Mouse (Mus musculus) left cerebral cortex, postnatal 36 days (tissue): ENCODE results near the gene Ctla4. TPM values are rescaled to one million over a fixed set of nuclear protein-coding genes. Genes with fewer than 3 reads are reported as not detected.

Experiments
- DNase-seq, 2 experiments: peaks; one replicate each; pipeline ENCODE4 v3.0.0; 2021 to 2022; ENCODE audit warnings: low spot score in 2 of 2, mixed read lengths in 1 of 2
- intact Hi-C: fragments of 180-260 bp; cut with DNase I; formaldehyde crosslinking; loops from one replicate; pipeline ENCODE4 v1.15.1; 2025
- total RNA-seq, 2 experiments: library from RNA; stranded (reverse); gene quantifications; 2 replicates each; pipeline ENCODE4 v1.2.3; 2021

Ctla4 gene
- total RNA-seq, 2 experiments from 2014 or later, result not detected

DNA sequence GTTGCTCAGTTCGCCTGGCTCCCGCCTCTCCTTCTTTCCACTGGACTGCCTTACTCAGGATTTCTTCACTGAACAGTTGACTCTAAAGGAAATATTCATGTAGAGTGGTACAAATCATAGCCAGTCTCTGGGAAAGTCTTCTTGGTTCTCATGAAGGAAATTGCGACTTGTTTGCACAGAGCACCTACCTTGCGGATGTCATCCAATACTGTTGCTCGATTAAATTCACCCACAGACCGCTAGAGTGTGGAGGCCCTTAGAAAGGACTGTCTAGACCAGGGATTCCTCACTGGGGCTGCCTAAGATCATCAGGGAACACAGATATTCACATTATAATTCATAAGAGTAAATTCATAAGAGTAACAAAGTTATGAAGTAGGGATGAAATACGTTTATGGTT, 66.9 kb downstream of the Ctla4 start:
- intact Hi-C loops, result no loop called here
- DNase-seq, result no peak

DNA sequence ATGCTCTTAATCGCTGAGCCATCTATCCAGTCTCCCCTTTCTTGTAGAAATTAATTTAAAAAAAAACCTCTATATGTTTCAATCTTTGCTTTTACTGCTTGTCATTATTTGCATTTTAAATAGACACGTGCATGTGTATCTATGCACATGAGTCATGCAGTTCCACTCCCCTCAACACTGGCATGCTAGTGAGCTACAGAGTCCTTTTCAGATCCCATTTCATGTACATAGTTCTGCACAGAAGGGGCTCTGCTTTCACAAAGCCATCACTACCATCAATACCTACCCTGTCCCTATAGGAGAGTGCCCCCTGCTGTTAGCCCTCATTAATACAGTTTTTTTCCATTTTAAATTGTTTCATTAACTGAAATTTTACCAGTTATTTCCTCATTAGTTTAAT, 68.0 kb downstream of the Ctla4 start:
- DNase-seq, result no peak

DNA sequence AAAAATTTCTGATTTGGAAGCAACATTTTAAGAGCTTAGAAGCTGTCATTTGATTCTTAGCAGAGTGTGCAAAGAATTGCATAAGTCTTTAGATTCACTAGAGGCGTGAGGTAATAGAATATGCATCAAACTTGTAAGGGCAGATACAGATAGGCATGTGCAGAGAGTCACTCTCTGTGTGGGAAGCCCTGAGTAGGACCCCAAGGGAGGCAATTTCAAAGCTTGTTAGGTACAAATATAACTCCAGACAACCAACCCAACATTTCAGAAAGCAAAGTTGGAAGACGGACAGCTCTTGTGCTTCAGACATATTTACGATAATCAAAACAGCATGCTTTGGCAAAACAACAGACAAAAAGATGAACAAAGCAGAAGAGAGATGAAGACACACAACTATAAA, 68.4 kb downstream of the Ctla4 start:
- intact Hi-C loops, result no loop called here
- DNase-seq, result no peak

More for the DNA sequence above, 68.0 kb downstream of the Ctla4 start:
- intact Hi-C loops, result no loop called here

DNA sequence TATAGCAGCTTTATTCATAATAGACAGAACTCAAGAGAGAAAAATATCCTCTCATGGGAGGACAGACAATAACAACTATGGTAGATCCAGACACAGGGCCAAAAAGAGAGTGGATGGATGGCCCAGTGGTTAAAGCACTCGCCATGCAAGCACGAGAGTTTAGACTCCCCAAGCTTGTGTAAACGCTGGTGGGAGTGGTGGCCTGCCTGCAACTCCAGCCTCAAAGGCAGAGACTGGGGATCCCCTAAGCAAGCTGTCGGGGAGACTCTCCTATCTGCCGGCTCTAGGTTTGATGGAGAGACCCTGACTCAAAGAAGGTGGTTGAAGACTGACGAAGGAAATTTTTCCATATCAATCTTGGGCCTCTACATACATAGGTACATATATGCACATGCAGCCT, 69.4 kb downstream of the Ctla4 start:
- intact Hi-C loops, result no loop called here
- DNase-seq, result no peak

DNA sequence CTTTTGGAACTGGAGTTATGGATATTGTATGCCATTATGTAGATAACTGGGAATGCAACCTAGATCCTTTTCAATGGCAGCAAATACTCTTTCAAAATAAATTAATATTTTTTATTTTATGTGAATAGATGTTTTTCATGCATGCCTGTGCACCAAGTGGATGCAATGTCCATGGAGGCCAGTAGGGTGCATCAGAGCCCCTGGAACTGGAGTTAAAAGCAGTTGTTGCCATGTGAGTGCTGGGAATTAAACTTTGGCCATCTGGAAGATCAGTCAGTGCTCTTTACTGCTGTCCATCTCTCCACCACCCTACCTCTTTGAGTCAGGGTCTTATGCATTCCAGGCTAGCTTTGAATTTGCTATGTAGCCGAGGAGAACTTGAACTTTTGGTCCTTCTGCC, 71.5 kb downstream of the Ctla4 start:
- intact Hi-C loops, result no loop called here
- no peak for DNase-seq

DNA sequence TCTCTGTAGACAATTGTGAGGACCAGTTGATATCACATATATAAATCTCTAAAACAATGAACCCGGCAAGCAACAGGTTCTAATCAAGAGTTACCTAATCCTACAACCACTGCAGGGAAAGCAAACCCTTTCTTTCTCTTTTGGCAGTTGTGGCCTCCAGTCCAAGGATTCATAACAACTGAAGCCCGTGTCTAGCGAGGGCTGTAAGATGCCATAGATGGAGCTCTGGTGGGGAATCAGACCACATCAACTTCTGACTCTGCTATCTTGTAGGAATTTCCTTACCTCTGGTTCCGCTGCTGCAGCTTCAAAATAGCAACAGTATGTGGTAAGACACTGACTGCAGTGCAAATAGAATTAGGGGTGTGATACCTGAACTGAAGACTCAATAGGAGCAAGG, 72.4 kb downstream of the Ctla4 start:
- intact Hi-C loops, result no loop called here
- DNase-seq, result no peak

DNA sequence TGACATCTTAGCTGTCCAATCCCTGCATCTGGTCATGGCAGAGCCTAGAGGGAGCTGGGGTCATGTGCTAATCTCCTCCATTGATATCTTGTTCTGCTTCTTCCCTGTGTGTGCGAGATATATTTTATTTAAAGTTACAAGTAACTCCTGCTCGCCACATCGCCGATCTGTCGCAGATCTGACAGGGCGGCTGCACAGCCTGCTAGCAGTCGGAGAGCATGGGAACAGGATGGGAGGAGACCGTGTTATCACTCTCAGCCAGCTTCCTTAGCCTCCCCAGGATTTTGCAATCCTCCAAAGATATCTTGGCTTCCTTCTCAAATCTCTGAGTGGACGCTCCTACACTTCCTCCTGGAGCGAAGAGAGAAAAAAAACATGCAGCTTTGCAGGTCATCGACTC, 73.7 kb downstream of the Ctla4 start:
- intact Hi-C loops, result no loop called here
- DNase-seq, result no peak

DNA sequence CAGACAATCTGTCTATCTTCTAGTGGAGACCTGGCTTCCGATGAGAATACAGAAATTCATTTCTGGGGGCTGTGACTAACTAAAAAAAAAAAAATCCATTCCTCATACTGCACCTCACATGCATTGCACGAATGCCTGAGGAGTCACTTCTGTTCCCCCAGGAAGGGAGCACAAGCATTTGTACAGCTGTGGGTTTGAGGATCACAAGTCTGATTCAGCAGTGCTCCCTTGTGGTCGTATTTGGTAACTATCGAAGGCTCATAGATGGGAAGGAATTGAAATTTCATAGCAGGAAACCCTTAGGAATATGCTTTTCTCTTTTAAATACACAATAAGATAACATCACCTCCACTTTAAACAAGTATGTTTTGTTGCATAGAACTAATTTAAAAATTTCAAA, 74.3 kb downstream of the Ctla4 start:
- intact Hi-C loops, result no loop called here
- peak; percentile 36 to 58 for DNase-seq

DNA sequence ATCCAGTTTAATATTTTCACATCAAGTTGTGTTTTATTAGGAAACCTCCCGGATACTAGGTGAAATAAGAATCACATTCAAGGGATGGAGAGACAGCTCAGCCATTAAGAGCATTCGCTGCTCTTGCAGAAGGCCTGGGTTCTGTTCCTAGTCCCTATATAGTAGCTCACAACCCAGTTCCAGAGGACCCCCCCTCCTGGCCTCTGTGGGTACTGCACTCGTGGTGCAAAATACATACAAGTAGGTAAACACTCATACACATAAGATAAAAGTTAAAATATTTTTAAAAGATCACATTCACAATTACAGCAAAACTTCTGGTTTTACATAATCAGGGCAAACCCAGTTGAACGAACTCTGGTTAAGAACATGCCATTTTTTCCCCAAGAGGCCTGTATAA, 75.3 kb downstream of the Ctla4 start:
- intact Hi-C loops, result no loop called here
- DNase-seq, result no peak

Other genes starting within 250 kb of the Ctla4 start
- under 1 TPM; 0.20 to 0.27 TPM for gene Cd28, start 170.2 kb upstream of the Ctla4 start, total RNA-seq
- gene Icos, start 90.9 kb downstream of the Ctla4 start, total RNA-seq, result under 1 TPM in 1 of 2 experiments, not detected in 1; 0.15 TPM